Mouse (Mus musculus) neutrophil, adult 83 days (primary cell): ENCODE measurements around the gene Nasp. TPM values are rescaled to one million over a fixed set of nuclear protein-coding genes. Genes with fewer than 3 reads are reported as not detected.

Source experiments
- total RNA-seq, 2 experiments: library from RNA; stranded (reverse); gene quantifications; one replicate each; pipeline ENCODE4 v1.2.4; 2023

Nasp gene
- total RNA-seq = 10 to 100 TPM; 57.0 to 59.7 TPM

GRCm38 (mm10) chr4:116627722-116628662 is at the start of gene Nasp:
Nasp (minus strand) TSS chr4:116627941.

GRCm38 (mm10) chr4:116650924-116651796 is 23.4 kb upstream of the Nasp start, which contains the start of gene Akr1a1:
Akr1a1 (minus strand) TSS chr4:116651680.

GRCm38 (mm10) chr4:116596379-116596778 is 31.4 kb downstream of the Nasp start, which contains the start of gene Ccdc17:
Ccdc17 (plus strand) TSS chr4:116596654.

GRCm38 (mm10) chr4:116557306-116558121 is 70.2 kb downstream of the Nasp start, which contains the start of gene Gpbp1l1:
Gpbp1l1 (plus strand) TSS chr4:116557658.

GRCm38 (mm10) chr4:116555413-116556300 is 72.1 kb downstream of the Nasp start, which contains the start of gene Tmem69:
Tmem69 (minus strand) TSS chr4:116555936.

Other genes with a start within 250 kb of the Nasp start
- gene Mast2, start 163.8 kb downstream of the Nasp start, total RNA-seq = 10 to 100 TPM; 27.5 to 28.4 TPM
- gene Ipp, start 120.4 kb downstream of the Nasp start, total RNA-seq = 1 to 10 TPM; 8.1 to 8.6 TPM
- 1 to 10 TPM; 8.0 to 8.4 TPM for gene Tmem69, start 72.0 kb downstream of the Nasp start, total RNA-seq
- 10 to 100 TPM; 74.2 to 81.3 TPM for gene Gpbp1l1, start 70.3 kb downstream of the Nasp start, total RNA-seq
- gene Ccdc17, start 31.3 kb downstream of the Nasp start, total RNA-seq = 1 to 10 TPM; 6.0 to 6.6 TPM
- gene Akr1a1, start 23.7 kb upstream of the Nasp start, total RNA-seq = 100 to 1,000 TPM; 266 to 278 TPM
- gene Prdx1, start 57.6 kb upstream of the Nasp start, total RNA-seq = 100 to 1,000 TPM; 140 to 144 TPM
- gene Mmachc, start 80.5 kb upstream of the Nasp start, total RNA-seq = 1 to 10 TPM; 2.5 to 2.9 TPM
- 10 to 100 TPM; 11.0 to 13.5 TPM for gene Ccdc163, start 80.6 kb upstream of the Nasp start, total RNA-seq
- gene Tesk2, start 93.0 kb upstream of the Nasp start, total RNA-seq = 10 to 100 TPM; 33.8 to 35.2 TPM
- gene Toe1, start 179.7 kb upstream of the Nasp start, total RNA-seq = 10 to 100 TPM; 14.0 to 16.1 TPM
- gene Mutyh, start 179.8 kb upstream of the Nasp start, total RNA-seq = 1 to 10 TPM; 3.3 to 7.0 TPM
- not detected for gene Hpdl, start 193.8 kb upstream of the Nasp start, total RNA-seq
- gene Zswim5, start 249.4 kb upstream of the Nasp start, total RNA-seq = not detected